Mouse (Mus musculus) heart, postnatal 0 days (tissue): ENCODE measurements around the gene Serinc4.

ENCODE experiments used
- CTCF ChIP-seq: IDR thresholded peaks from 2 replicates; pipeline ENCODE4 v1.5.1; 2016; ENCODE audit warnings: antibody characterized with exemption, control low read depth, low read depth
- EP300 ChIP-seq: IDR thresholded peaks from 2 replicates; pipeline ENCODE4 v1.6.1; 2016; ENCODE audit warnings: antibody characterized with exemption, low read depth

- TF ChIP-seq CTCF (no peak), EP300 (no peak)
Observed at GRCm38 (mm10) chr2:121483576-121483975, 27.0 kb upstream of the Serinc4 start.
